Mouse (Mus musculus): ENCODE measurements at regions not wholly inside any gene's neighbourhood (a gene's known extent, or its start where the extent isn't known, plus 50 kb on each side); places are given as distances from the start of the nearest gene placed in this dataset.

GRCm38 (mm10) chr5:106539286-106539685, 69.6 kb upstream of the Gm17304 start:
- TF ChIP-seq CTCF (IDR thresholded peaks at IDR 0.05; ENCODE audit: borderline replicate concordance, insufficient read depth, low read depth, low read length) (no peak), POLR2A (IDR thresholded peaks at IDR 0.05; ENCODE audit: borderline replicate concordance, insufficient read depth, low read length) (no peak)

All from cerebellum, adult 2 months (tissue).